Mouse (Mus musculus): ENCODE data around the gene Yod1. TPM values are rescaled to one million over a fixed set of nuclear protein-coding genes. Genes with fewer than 3 reads are reported as not detected.

The Yod1 gene
- polyA plus RNA-seq, 1 experiment from 2014 or later, result 42.2 TPM

DNA sequence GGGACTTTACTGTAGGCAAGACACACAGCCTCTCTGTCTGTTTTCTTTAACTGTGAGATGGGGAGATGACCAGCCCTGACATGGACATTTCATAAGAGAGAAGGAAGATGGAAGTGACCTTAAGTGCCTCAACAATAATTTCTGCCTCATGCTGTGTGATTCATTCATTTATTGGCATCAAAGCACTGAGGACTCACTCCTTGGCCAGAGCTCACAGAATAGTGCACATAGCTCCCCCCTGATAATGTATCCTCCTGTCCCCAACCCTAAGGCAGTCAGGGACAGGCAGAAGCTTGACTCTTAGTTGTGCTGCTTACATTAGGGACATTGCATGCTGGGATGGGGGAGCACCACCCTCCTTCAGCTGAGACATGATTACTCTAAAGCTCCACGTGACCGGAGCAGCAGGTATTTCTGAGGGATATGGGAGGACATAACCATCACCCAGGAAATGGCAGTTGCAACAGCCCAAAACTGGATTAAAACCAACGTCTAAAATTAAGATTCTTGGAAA is 53.9 kb downstream of the Yod1 start:
- 59% methylated on average over 3 of the region's 3 CpGs for WGBS (ENCODE audit: insufficient replicate concordance)

More for the DNA sequence above, 53.9 kb downstream of the Yod1 start:
- H3K4me1 ChIP-seq (replicated peaks), result 0 out of 2 replicates have a peak, but pooled peaks cover 3% of the 10 kb centered on the region
- no peaks in the 10 kb centered on the region for H3K36me3 ChIP-seq (replicated peaks)
- H3K4me2 ChIP-seq, result no peak overlapping the region
- peaks cover 4% of the 10 kb centered on the region; the same call in 1 of the 2 replicates for H3K27me3 ChIP-seq
- H3K27ac ChIP-seq (replicated peaks), result no peak overlapping the region
- ATAC-seq (ENCODE audit: insufficient read depth), result no peak
- no peaks in the 10 kb centered on the region for H3K9me3 ChIP-seq (replicated peaks)
- H3K4me3 ChIP-seq (replicated peaks), result no peak overlapping the region
- H3K9ac ChIP-seq, result no peak overlapping the region

Other genes with a start within 250 kb of the Yod1 start
- not detected in 2 replicates for gene Zp3r, start 87.7 kb upstream of the Yod1 start, polyA plus RNA-seq (2015; fragmentation: Nextera tagmentation; extraction: Ambion mirVana)
- gene C4bp, start 55.7 kb upstream of the Yod1 start, polyA plus RNA-seq (2015; fragmentation: Nextera tagmentation; extraction: Ambion mirVana), result 2.7 and 4.8 TPM in 2 replicates
- gene Gm29427, start 1.5 kb upstream of the Yod1 start, polyA plus RNA-seq (2015; fragmentation: Nextera tagmentation; extraction: Ambion mirVana), result not detected in 2 replicates
- gene Pfkfb2, start 11.9 kb downstream of the Yod1 start, polyA plus RNA-seq (2015; fragmentation: Nextera tagmentation; extraction: Ambion mirVana), result 5.2 and 5.9 TPM in 2 replicates
- 7.4 and 7.8 TPM in 2 replicates for gene AA986860, start 14.6 kb downstream of the Yod1 start, polyA plus RNA-seq (2015; fragmentation: Nextera tagmentation; extraction: Ambion mirVana)
- gene Fcamr, start 83.6 kb downstream of the Yod1 start, polyA plus RNA-seq (2015; fragmentation: Nextera tagmentation; extraction: Ambion mirVana), result not detected in 2 replicates
- 0.24 and 0.40 TPM in 2 replicates for gene Pigr, start 109.4 kb downstream of the Yod1 start, polyA plus RNA-seq (2015; fragmentation: Nextera tagmentation; extraction: Ambion mirVana)
- gene Fcmr, start 148.3 kb downstream of the Yod1 start, polyA plus RNA-seq (2015; fragmentation: Nextera tagmentation; extraction: Ambion mirVana), result not detected in 2 replicates
- gene Il24, start 170.1 kb downstream of the Yod1 start, polyA plus RNA-seq (2015; fragmentation: Nextera tagmentation; extraction: Ambion mirVana), result not detected in 2 replicates
- not detected in 2 replicates for gene Il20, start 194.1 kb downstream of the Yod1 start, polyA plus RNA-seq (2015; fragmentation: Nextera tagmentation; extraction: Ambion mirVana)
- not detected in 2 replicates for gene Il19, start 222.8 kb downstream of the Yod1 start, polyA plus RNA-seq (2015; fragmentation: Nextera tagmentation; extraction: Ambion mirVana)